Mouse (Mus musculus): ENCODE measurements around the gene Gm525. TPM values are rescaled to one million over a fixed set of nuclear protein-coding genes. Genes with fewer than 3 reads are reported as not detected.
"Not testable (repeated sequence)": the region's sequence is repeated elsewhere in the genome, so short reads cannot be mapped to it uniquely, and the experiment has no call there.

Gm525 gene
- polyA plus RNA-seq, 1 experiment from 2014 or later: not detected

- ATAC-seq (ENCODE audit: low FRiP score, low read depth): not testable (repeated sequence)
Measured at GRCm38 (mm10) chr11:89081906-89082305, 8.3 kb downstream of the Gm525 start.

GRCm38 (mm10) chr11:89082691-89083090, 9.1 kb downstream of the Gm525 start:
- not testable (repeated sequence) for H3K36me3 ChIP-seq; ATAC-seq (ENCODE audit: low FRiP score, low read depth); H3K9ac ChIP-seq; H3K4me2 ChIP-seq; H3K9me3 ChIP-seq; H3K27me3 ChIP-seq; H3K4me3 ChIP-seq; H3K4me1 ChIP-seq (replicated peaks); H3K27ac ChIP-seq (replicated peaks)
- 82% methylated on average over 3 of the region's 3 CpGs for WGBS

More at GRCm38 (mm10) chr11:89081906-89082305, 8.3 kb downstream of the Gm525 start:
- not testable (repeated sequence) for H3K4me3 ChIP-seq; H3K9me3 ChIP-seq; H3K4me1 ChIP-seq (replicated peaks); H3K27ac ChIP-seq (replicated peaks); H3K4me2 ChIP-seq; H3K36me3 ChIP-seq; H3K9ac ChIP-seq; H3K27me3 ChIP-seq
- 78% methylated on average over 5 of the region's 5 CpGs for WGBS

GRCm38 (mm10) chr11:89084601-89085000, 11.0 kb downstream of the Gm525 start:
- Histone ChIP-seq H3K27ac (replicated peaks) (no peak overlapping the region), H3K27me3 (no peaks in the 10 kb centered on the region), H3K36me3 (no peaks in the 10 kb centered on the region), H3K4me2 (no peak overlapping the region), H3K9me3 (no peaks in the 10 kb centered on the region), H3K4me1 (replicated peaks) (no peaks in the 10 kb centered on the region), H3K4me3 (no peak overlapping the region), H3K9ac (no peak overlapping the region)
- no peak for ATAC-seq (ENCODE audit: low FRiP score, low read depth)
- WGBS: 44% methylated on average over 7 of the region's 7 CpGs

- 63% methylated on average over 10 of the region's 10 CpGs for WGBS
- Histone ChIP-seq H3K4me3 (no peak overlapping the region), H3K36me3 (no peaks in the 10 kb centered on the region), H3K9me3 (no peaks in the 10 kb centered on the region), H3K27me3 (no peaks in the 10 kb centered on the region), H3K27ac (replicated peaks) (no peak overlapping the region), H3K4me1 (replicated peaks) (no peaks in the 10 kb centered on the region), H3K4me2 (no peak overlapping the region), H3K9ac (no peak overlapping the region)
- ATAC-seq (ENCODE audit: low FRiP score, low read depth): no peak
Measured at GRCm38 (mm10) chr11:89086208-89086809, 12.7 kb downstream of the Gm525 start.

GRCm38 (mm10) chr11:89088754-89089153, 15.1 kb downstream of the Gm525 start:
- Histone ChIP-seq H3K9ac (no peak overlapping the region), H3K36me3 (no peaks in the 10 kb centered on the region), H3K9me3 (no peaks in the 10 kb centered on the region), H3K27me3 (no peaks in the 10 kb centered on the region), H3K4me3 (no peak overlapping the region), H3K27ac (replicated peaks) (no peak overlapping the region), H3K4me2 (no peak overlapping the region), H3K4me1 (replicated peaks) (no peaks in the 10 kb centered on the region)
- WGBS: 89% methylated on average over 4 of the region's 4 CpGs
- ATAC-seq (ENCODE audit: low FRiP score, low read depth): no peak

- not testable (repeated sequence) for H3K9ac ChIP-seq; H3K27ac ChIP-seq (replicated peaks); ATAC-seq (ENCODE audit: low FRiP score, low read depth); H3K4me3 ChIP-seq; H3K9me3 ChIP-seq; H3K27me3 ChIP-seq; H3K4me2 ChIP-seq; H3K4me1 ChIP-seq (replicated peaks); H3K36me3 ChIP-seq
- WGBS: 93% methylated on average over 6 of the region's 7 CpGs
Measured at GRCm38 (mm10) chr11:89090359-89090758, 16.7 kb downstream of the Gm525 start.

- H3K36me3 ChIP-seq: no peaks in the 10 kb centered on the region
- WGBS: 71% methylated on average over 9 of the region's 9 CpGs
- H3K9me3 ChIP-seq: no peaks in the 10 kb centered on the region
- H3K27ac ChIP-seq (replicated peaks): no peak overlapping the region
- no peak for ATAC-seq (ENCODE audit: low FRiP score, low read depth)
- H3K4me3 ChIP-seq: no peak overlapping the region
- no peak overlapping the region for H3K4me2 ChIP-seq
- no peak overlapping the region for H3K9ac ChIP-seq
- H3K4me1 ChIP-seq (replicated peaks): no peaks in the 10 kb centered on the region
- no peaks in the 10 kb centered on the region for H3K27me3 ChIP-seq
Measured at GRCm38 (mm10) chr11:89092714-89093113, 19.1 kb downstream of the Gm525 start.

GRCm38 (mm10) chr11:89095306-89095705, 21.7 kb downstream of the Gm525 start:
- 83% methylated on average over 3 of the region's 3 CpGs for WGBS
- no peaks in the 10 kb centered on the region for H3K4me1 ChIP-seq (replicated peaks)
- no peak overlapping the region for H3K9ac ChIP-seq
- no peak overlapping the region for H3K4me3 ChIP-seq
- H3K27me3 ChIP-seq: no peaks in the 10 kb centered on the region
- no peak for ATAC-seq (ENCODE audit: low FRiP score, low read depth)
- no peaks in the 10 kb centered on the region for H3K9me3 ChIP-seq
- H3K27ac ChIP-seq (replicated peaks): no peak overlapping the region
- no peaks in the 10 kb centered on the region for H3K36me3 ChIP-seq
- no peak overlapping the region for H3K4me2 ChIP-seq

- not testable (repeated sequence) for H3K9ac ChIP-seq; ATAC-seq (ENCODE audit: low FRiP score, low read depth); H3K27me3 ChIP-seq; H3K4me3 ChIP-seq; H3K4me2 ChIP-seq; H3K4me1 ChIP-seq (replicated peaks); H3K27ac ChIP-seq (replicated peaks); H3K36me3 ChIP-seq; H3K9me3 ChIP-seq
- 87% methylated on average over 10 of the region's 10 CpGs for WGBS
Measured at GRCm38 (mm10) chr11:89097292-89097691, 23.7 kb downstream of the Gm525 start.

GRCm38 (mm10) chr11:89098083-89098835, 24.6 kb downstream of the Gm525 start:
- no peaks in the 10 kb centered on the region for H3K27me3 ChIP-seq
- H3K9me3 ChIP-seq: no peaks in the 10 kb centered on the region
- H3K36me3 ChIP-seq: no peaks in the 10 kb centered on the region
- no peak overlapping the region for H3K4me2 ChIP-seq
- WGBS: 82% methylated on average over 17 of the region's 17 CpGs
- H3K9ac ChIP-seq: no peak overlapping the region
- H3K27ac ChIP-seq (replicated peaks): no peak overlapping the region
- no peak overlapping the region for H3K4me3 ChIP-seq
- H3K4me1 ChIP-seq (replicated peaks): peaks cover 7% of the 10 kb centered on the region; the same call in 1 of the 2 replicates
- no peak for ATAC-seq (ENCODE audit: low FRiP score, low read depth)

GRCm38 (mm10) chr11:89098930-89099329, 25.3 kb downstream of the Gm525 start:
- peaks cover 7% of the 10 kb centered on the region; the same call in 1 of the 2 replicates for H3K4me1 ChIP-seq (replicated peaks)
- H3K27ac ChIP-seq (replicated peaks): no peak overlapping the region
- ATAC-seq (ENCODE audit: low FRiP score, low read depth): no peak
- H3K4me2 ChIP-seq: no peak overlapping the region
- no peaks in the 10 kb centered on the region for H3K36me3 ChIP-seq
- no peak overlapping the region for H3K4me3 ChIP-seq
- 82% methylated on average over 6 of the region's 6 CpGs for WGBS
- H3K9me3 ChIP-seq: no peaks in the 10 kb centered on the region
- no peaks in the 10 kb centered on the region for H3K27me3 ChIP-seq
- H3K9ac ChIP-seq: no peak overlapping the region

- Histone ChIP-seq H3K4me2 (peak overlapping the region; percentile 52), H3K9me3 (no peaks in the 10 kb centered on the region), H3K27me3 (no peaks in the 10 kb centered on the region), H3K4me3 (peak overlapping the region; percentile 26), H3K9ac (0 out of 2 replicates have a peak overlapping the region, but pooled peaks have one; percentile 43), H3K27ac (replicated peaks) (no peak overlapping the region), H3K36me3 (no peaks in the 10 kb centered on the region), H3K4me1 (replicated peaks) (peaks cover 7% of the 10 kb centered on the region; the same call in 1 of the 2 replicates)
- WGBS: under 1% methylated on average over 9 of the region's 9 CpGs
- ATAC-seq (ENCODE audit: low FRiP score, low read depth): peak; percentile 77; the same call in 1 of the 2 replicates
Measured at GRCm38 (mm10) chr11:89100403-89100802, 26.8 kb downstream of the Gm525 start.

Measured in hindbrain, embryonic 15.5 days (tissue).